Mouse (Mus musculus): ENCODE results near the gene Cpne2. TPM values are rescaled to one million over a fixed set of nuclear protein-coding genes. Genes with fewer than 3 reads are reported as not detected.
A peak's percentile ranks its signal among the peaks of the same experiment; 100 is the strongest.

Cpne2 gene
- total RNA-seq, 4 experiments from 2014 or later, result 4.3 to 9.8 (median 6.8) TPM

DNA sequence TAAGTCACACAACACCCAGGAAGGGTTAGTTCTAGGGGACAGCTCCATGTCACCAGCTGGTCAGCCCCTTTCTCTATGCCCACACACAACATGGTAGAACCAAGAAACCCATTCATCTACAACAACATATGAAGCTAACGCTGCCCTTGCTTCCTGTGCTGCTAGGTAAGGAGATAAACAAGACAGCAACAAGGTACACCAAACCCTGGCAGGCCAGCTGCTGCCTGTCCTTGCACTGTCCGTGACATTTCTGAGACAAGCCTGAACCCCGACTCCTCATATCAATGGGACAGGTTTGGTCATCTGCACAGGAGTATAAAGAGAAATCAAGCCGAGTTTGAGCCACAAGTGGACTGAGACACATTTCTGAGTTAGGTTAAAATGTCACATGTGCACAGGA is 42.4 kb downstream of the Cpne2 start:
- DNase-seq (ENCODE audit: low spot score in 2 of 2), result no peak

DNA sequence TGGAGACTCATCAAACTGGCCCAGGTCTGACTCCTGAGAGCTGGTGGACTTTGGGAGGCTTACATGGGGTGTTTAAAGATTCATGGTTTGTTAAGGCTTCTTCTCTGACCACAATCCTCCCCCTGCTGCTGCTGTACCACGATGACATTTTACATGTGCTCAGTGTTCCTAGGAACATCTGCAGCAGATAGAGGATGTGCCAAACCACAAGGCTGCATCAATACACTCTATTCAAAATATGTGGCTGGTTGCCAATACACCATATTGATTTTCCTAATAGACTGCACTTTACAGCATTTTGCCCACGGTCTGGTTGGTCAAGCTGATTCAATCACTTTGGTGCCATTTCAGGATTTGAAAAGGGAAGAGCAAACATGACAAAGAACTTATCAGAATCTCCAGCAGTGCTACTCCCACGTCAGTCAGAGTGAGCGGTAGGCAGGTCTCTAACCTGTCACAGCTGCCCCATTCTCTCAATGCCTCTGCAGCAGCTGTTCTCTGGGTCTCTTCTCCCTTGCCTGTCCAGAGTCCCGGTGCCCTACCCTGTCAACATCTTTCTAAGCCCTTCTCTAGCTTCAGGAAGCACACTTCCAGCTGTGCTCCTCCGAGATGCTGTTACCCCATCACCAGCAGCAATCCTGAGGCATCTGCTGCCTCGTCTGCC is 49.2 kb downstream of the Cpne2 start:
- DNase-seq (ENCODE audit: low spot score in 2 of 2), result no peak

DNA sequence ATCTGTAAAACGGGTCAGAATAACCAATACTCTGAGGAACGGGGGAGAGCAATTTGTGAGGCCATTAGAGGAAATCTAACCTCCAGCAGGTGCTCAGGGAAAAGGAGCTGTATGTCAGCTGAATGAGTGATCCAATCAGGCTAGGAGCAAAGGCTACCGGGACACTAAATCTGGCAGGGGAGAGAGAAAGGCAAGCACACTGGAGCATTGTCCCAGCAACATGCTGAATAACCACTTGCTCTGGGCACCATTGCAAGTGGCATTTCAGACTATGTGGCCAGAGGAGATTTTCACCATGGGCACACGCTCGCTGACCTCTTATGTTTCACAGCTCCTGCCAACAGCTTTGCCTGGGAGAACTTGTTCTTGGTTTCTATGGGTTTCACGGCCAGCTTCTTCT is 49.8 kb downstream of the Cpne2 start:
- DNase-seq (ENCODE audit: low spot score in 2 of 2), result peak in 1 of 2 experiments; percentile 32

GRCm38 (mm10) chr8:94584238-94584817 is 51.5 kb downstream of the Cpne2 start:
- peak in 1 of 2 experiments; percentile 43 for DNase-seq (ENCODE audit: low spot score in 2 of 2)

GRCm38 (mm10) chr8:94591691-94592090 is 58.9 kb downstream of the Cpne2 start:
- no peak for DNase-seq (ENCODE audit: low spot score in 2 of 2)

DNA sequence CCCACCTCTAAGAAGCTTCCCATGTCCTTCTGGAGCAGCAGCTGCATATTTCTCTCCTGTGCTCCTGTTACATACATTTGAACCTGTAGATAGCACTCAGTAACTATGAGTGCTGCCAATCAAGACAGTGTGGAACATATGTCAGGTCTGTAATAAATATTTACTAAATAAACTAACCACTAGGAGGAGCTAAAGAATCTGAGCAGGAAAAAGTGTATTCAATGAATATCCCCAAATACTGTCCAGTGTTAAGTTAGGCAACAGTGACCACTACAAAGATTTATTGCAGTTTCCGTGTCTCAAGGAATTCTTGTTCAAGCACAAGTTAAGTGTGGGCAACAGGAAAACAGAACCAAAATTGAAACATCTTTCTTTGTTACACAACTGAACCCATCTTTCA is 61.4 kb downstream of the Cpne2 start:
- DNase-seq (ENCODE audit: low spot score in 2 of 2), result no peak

DNA sequence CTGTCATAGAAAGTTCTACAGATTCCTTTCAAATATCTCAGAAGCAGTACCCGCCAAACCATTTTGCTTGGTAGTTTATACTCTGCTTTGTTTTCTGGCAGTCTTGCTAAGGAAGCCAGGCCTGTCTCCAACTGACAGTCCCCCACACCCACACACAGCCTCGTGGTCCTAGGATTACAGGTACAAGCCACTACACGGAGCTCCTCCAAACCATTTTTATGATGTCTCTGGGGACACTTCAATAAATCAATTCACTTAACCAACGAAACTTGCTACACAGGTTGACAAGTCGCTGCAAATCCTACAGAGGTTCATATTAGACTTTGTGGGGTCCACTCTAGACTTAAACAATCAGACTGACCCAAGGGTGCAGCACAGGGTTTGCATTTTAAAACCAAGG is 67.7 kb downstream of the Cpne2 start:
- DNase-seq (ENCODE audit: low spot score in 2 of 2), result no peak

- no peak for DNase-seq (ENCODE audit: low spot score in 2 of 2)
Observed at GRCm38 (mm10) chr8:94601034-94601606, 68.3 kb downstream of the Cpne2 start.

DNA sequence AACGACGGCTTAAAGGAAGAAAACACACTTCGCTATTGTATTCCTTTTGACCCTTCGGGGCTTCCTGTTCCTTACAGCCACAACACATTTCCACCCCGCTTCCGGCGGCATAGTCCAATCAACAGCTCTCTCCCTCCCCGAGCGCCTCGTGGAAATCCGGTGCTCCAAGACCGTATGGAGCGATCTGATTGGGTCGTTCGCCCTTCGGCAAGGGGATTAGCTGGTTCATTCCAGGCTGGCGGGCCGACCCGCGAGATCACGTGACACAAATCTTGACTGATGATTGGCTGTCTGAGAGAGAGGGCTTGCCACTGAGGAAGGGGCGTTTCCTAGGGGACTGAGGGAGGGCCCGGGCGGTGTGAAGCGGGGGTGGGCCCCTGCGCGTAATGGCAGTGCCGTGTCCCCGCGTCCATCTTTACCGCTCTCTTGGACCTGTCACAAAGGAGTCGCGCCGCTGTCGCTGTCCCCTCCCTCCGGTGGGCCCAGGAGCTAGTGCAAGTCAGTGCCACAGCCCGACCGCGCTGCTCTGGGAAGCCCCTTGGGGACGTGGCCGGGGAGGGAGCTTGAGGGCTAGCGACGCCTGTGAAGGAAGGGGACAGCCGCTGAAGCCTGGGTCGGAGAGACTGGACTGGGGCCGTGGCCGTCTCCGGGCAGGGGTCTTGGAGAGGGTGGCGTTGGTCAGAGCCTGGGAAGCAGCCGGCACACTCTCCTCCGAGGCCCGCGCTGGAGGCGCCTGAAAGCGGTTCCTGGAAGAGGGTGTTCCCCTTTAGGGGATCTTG is 69.0 kb downstream of the Cpne2 start, which contains the start of the genes Rspry1 and Fam192a:
Gene Rspry1, plus strand, starts transcription at position 331 of the 779 bp plus-strand sequence.
Gene Fam192a, minus strand, starts transcription at position 391 of the 779 bp plus-strand sequence.
- peak; percentile 99 for DNase-seq (ENCODE audit: low spot score in 2 of 2)

DNA sequence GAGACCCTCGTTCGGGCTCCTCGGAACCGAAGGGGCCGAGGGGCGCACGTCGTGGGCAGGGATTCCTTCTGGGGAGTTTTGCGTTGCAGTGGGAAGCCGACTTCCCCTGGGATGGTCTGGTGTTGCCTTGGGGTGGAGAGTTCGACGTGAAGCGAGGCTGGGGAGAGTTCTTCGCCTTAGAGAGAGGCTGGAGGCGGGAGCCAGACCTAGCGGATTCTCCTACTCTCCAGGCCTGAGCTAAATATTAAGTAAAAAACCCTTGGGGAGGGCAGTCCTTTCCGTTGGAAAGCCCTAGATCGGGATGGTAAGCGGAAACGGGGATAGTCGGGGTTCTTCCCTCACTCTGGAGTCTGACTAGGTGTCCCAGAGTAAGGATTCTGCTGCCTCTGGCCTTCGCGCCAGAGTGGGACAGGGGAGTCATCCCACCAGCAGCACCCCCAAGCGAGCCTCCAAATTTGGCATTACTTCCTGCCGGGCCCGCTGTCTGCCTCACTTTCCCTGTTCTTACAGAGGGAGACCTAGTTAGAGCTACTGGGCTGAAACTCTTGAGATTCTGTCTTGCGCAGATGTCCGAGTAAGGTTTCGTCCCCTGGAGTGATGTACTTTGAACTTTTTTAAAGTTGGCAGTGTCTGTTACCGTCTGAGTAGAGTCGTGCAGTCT is 69.8 kb downstream of the Cpne2 start:
- DNase-seq (ENCODE audit: low spot score in 2 of 2), result no peak

DNA sequence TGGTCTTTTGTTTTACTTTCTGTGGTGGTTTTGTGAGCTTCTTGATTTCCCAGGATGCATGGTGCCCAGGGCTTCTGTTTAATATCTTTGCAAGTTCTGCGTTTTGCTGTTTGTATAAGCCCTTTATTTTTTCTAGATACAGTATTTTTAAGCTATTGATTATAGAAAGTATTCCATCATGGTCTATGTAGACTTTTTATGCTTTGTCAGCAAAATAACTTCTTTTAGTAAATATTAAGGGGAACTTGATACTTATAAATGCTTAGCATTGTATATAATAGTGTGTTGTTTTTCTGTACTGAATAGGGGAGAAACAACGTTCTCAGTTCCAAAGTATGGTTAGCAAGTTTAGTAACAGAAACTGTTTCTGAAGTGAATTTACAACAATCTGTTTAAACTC is 71.2 kb downstream of the Cpne2 start:
- DNase-seq (ENCODE audit: low spot score in 2 of 2), result no peak

GRCm38 (mm10) chr8:94607064-94607463 is 74.3 kb downstream of the Cpne2 start:
- no peak for DNase-seq (ENCODE audit: low spot score in 2 of 2)

Small RNA genes within 50 kb of the gene (microRNA-seq; reads per million reads assigned to microRNA genes)
- gene Mir7072, result not detected

Other genes starting within 250 kb of the Cpne2 start
- not detected for gene Slc12a3, start 203.8 kb upstream of the Cpne2 start, total RNA-seq (2022)
- gene Herpud1, start 146.6 kb upstream of the Cpne2 start, total RNA-seq (2022), result 100 to 1,000 TPM; 117 to 134 (median 124) TPM
- gene Nlrc5, start 98.6 kb upstream of the Cpne2 start, total RNA-seq (2022), result 1 to 10 TPM in 1 of 4 experiments, under 1 TPM in 3; 0.44 to 1.1 (median 0.65) TPM
- 1 to 10 TPM; 7.3 to 8.9 (median 8.2) TPM for gene Rspry1, start 68.9 kb downstream of the Cpne2 start, total RNA-seq (2022)
- 10 to 100 TPM; 16.9 to 23.1 (median 18.4) TPM for gene Fam192a, start 69.0 kb downstream of the Cpne2 start, total RNA-seq (2022)
- gene Arl2bp, start 133.6 kb downstream of the Cpne2 start, total RNA-seq (2022), result 10 to 100 TPM; 43.4 to 55.1 (median 45.7) TPM
- gene Pllp, start 163.3 kb downstream of the Cpne2 start, total RNA-seq (2022), result 1 to 10 TPM in 2 of 4 experiments, under 1 TPM in 1, not detected in 1; 0.92 to 2.5 (median 1.8) TPM
- not detected for gene Ccl22, start 212.6 kb downstream of the Cpne2 start, total RNA-seq (2022)
- 1 to 10 TPM in 3 of 4 experiments, under 1 TPM in 1; 0.89 to 1.4 (median 1.2) TPM for gene Cx3cl1, start 239.0 kb downstream of the Cpne2 start, total RNA-seq (2022)